Mouse (Mus musculus): Measurements from ENCODE around the gene Cdc42ep4.

DNA sequence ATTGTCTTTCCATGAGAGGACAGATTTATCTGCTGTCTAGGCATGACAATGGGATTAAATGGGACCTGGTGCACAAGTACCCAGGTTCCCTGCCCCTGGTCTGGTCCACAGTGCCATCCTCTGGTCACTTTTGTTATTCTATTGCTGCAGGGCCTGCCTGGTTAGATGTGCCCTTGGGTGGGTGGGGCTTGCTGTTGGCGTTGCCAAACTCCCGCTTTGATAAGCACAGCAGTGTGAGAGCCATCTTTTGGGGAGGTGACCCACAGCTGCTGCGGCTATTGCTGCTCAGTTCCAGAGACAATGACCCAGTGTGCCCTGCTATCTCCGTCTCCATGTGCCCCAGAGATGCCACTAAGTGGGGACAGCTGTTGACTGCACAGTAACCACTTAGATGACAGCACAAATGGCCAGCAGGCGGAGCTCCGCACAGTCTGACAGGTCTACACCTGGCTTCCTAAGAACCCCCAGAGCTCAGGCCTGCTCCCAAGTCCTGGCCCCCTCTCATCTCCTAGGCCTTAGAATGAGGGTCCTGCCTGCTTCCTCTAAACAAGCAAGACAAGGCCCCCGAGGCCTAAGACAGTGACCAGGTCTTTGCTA is 36.5 kb downstream of the Cdc42ep4 start:
- TF ChIP-seq POLR2A (IDR thresholded peaks at IDR 0.05; ENCODE audit: borderline replicate concordance, control insufficient read depth, low read depth, low read length) (no peak), CTCF (IDR thresholded peaks at IDR 0.05; ENCODE audit: control insufficient read depth, insufficient read depth, low read length) (peak; percentile 32; the same call in 1 of the 2 replicates)

Data from bone marrow, adult 2 months (tissue).